Comparison of ENCODE assay signal across 8 mouse cellular contexts in the genomic region with DNA sequence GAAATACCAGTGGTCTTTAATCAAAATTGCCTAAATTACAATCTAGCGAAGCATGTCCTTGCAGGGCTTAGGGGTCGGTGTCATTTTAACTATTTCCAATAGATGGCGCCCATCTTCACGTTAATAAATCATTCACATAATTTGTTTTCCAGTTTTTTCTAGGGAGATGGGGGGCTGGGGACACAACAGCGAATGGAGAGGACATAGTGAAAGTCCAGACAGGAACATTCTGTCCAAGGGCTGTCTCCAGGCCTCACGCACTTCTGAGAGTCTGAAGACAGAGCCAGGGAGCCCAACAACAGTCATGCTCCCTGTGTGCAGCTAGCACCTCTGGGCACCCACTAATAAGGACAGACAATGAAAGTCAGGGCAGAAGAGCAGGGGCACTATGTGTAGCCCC. TPM values are rescaled to one million over a fixed set of nuclear protein-coding genes. Genes with fewer than 3 reads are reported as not detected.
DNase-seq lines count a peak whose midpoint lies in the region; ATAC-seq lines count a peak whose summit lies in the region.

No protein-coding gene starts in this region.

- H3K4me1 ChIP-seq in heart, embryonic 13.5 days = peaks cover 27% of the 10 kb centered on the region

- H3K36me3 ChIP-seq in heart, embryonic 13.5 days = no peaks in the 10 kb centered on the region

- H3K9ac ChIP-seq in heart, embryonic 13.5 days = peak overlapping the region; percentile 19; the same call in 1 of the 2 replicates

- no peaks in the 10 kb centered on the region for H3K9me3 ChIP-seq in heart, embryonic 13.5 days

- peak; percentile 24 to 42 for DNase-seq in cerebellum, adult 18-20 months
- peak; percentile 83 for DNase-seq in 416B (ENCODE audit: low read depth)
- DNase-seq in cerebellum, adult 9-10 months = peak; percentile 60
- DNase-seq in layer of hippocampus, adult 9-11 months = peak; percentile 24
- DNase-seq in naive thymus-derived CD4-positive, alpha-beta T cell, adult 2 months (ENCODE audit: low read depth) = peak; percentile 25
- DNase-seq in urinary bladder, postnatal 25 days (ENCODE audit: low spot score) = no peak

- ATAC-seq in cerebellum, adult (ENCODE audit: insufficient number of reproducible peaks, low FRiP score, low TSS enrichment) = no peak
- ATAC-seq in heart, embryonic 13.5 days (ENCODE audit: extremely low read depth, insufficient number of reproducible peaks, low FRiP score, low TSS enrichment) = no peak

- no peak overlapping the region for H3K27ac ChIP-seq in heart, embryonic 13.5 days (replicated peaks)

- H3K27me3 ChIP-seq in heart, embryonic 13.5 days (replicated peaks) = no peaks in the 10 kb centered on the region

- H3K4me3 ChIP-seq in heart, embryonic 13.5 days = no peak overlapping the region

- peak overlapping the region; percentile 35 for H3K4me2 ChIP-seq in heart, embryonic 13.5 days

- 16% methylated on average over 6 of the region's 6 CpGs for WGBS in heart, embryonic 13.5 days

RNA-seq across cellular contexts. Expression of a gene that starts 2.2 kb away (rescaled TPM):
- 7.1 and 7.4 TPM in 2 replicates for polyA plus RNA-seq in heart, embryonic 13.5 days (2015; fragmentation: Nextera tagmentation; extraction: Ambion mirVana)
